Mouse (Mus musculus): ENCODE results near the gene Gm20388. TPM values are rescaled to one million over a fixed set of nuclear protein-coding genes. Genes with fewer than 3 reads are reported as not detected.
"Not testable (repeated sequence)": the region's sequence is repeated elsewhere in the genome, so short reads cannot be mapped to it uniquely, and the experiment has no call there.

Gene Gm20388
- polyA plus RNA-seq, 1 experiment from 2014 or later = 3.6 TPM

GRCm38 (mm10) chr8:120667561-120668373, 757.1 kb downstream of the Gm20388 start, which contains the start of the genes Gm27021 and Cox4i1:
TSS of gene Gm27021 (minus strand) at chr8:120668079.
TSS of gene Cox4i1 (plus strand) at chr8:120668222.
- Histone ChIP-seq H3K9me3 (no peaks in the 10 kb centered on the region), H3K27ac (replicated peaks) (peak within 1 kb of the TSS; percentile 93), H3K36me3 (replicated peaks) (peaks cover 59% of the 10 kb centered on the region), H3K27me3 (replicated peaks; ENCODE audit: low read depth, poor library complexity, severe bottlenecking) (no peaks in the 10 kb centered on the region), H3K4me1 (peaks cover 61% of the 10 kb centered on the region), H3K4me3 (peak within 1 kb of the TSS; percentile 99)
- under 1% methylated on average over 105 of the region's 105 CpGs for WGBS
- peak; percentile 99 for DNase-seq (ENCODE audit: low spot score)

GRCm38 (mm10) chr8:120668374-120668905, 757.8 kb downstream of the Gm20388 start, which contains the start of gene Emc8:
TSS of gene Emc8 (minus strand) at chr8:120668573.
- Histone ChIP-seq H3K4me3 (peak within 1 kb of the TSS; percentile 99), H3K36me3 (replicated peaks) (peaks cover 59% of the 10 kb centered on the region), H3K27me3 (replicated peaks; ENCODE audit: low read depth, poor library complexity, severe bottlenecking) (no peaks in the 10 kb centered on the region), H3K9me3 (no peaks in the 10 kb centered on the region), H3K27ac (replicated peaks) (peak within 1 kb of the TSS; percentile 93), H3K4me1 (peaks cover 61% of the 10 kb centered on the region)
- DNase-seq (ENCODE audit: low spot score) = no peak
- 1% methylated on average over 51 of the region's 51 CpGs for WGBS

GRCm38 (mm10) chr8:120671775-120672174, 761.1 kb downstream of the Gm20388 start:
- peaks cover 34% of the 10 kb centered on the region for H3K4me1 ChIP-seq
- H3K27me3 ChIP-seq (replicated peaks; ENCODE audit: low read depth, poor library complexity, severe bottlenecking) = no peaks in the 10 kb centered on the region
- 46% methylated on average over 6 of the region's 6 CpGs for WGBS
- no peaks in the 10 kb centered on the region for H3K9me3 ChIP-seq
- H3K36me3 ChIP-seq (replicated peaks) = peaks cover 57% of the 10 kb centered on the region
- no peak overlapping the region for H3K4me3 ChIP-seq
- H3K27ac ChIP-seq (replicated peaks) = no peak overlapping the region
- peak; percentile 21 for DNase-seq (ENCODE audit: low spot score)

- Histone ChIP-seq H3K27ac (replicated peaks) (no peak overlapping the region), H3K27me3 (replicated peaks; ENCODE audit: low read depth, poor library complexity, severe bottlenecking) (no peaks in the 10 kb centered on the region), H3K9me3 (no peaks in the 10 kb centered on the region), H3K4me1 (peaks cover 30% of the 10 kb centered on the region), H3K4me3 (no peak overlapping the region), H3K36me3 (replicated peaks) (peaks cover 57% of the 10 kb centered on the region)
- WGBS = 93% methylated on average over 16 of the region's 16 CpGs
- DNase-seq (ENCODE audit: low spot score) = no peak
Observed at GRCm38 (mm10) chr8:120672626-120673229, 762.1 kb downstream of the Gm20388 start.

- Histone ChIP-seq H3K9me3 (no peaks in the 10 kb centered on the region), H3K4me1 (peaks cover 30% of the 10 kb centered on the region), H3K36me3 (replicated peaks) (peaks cover 57% of the 10 kb centered on the region), H3K27ac (replicated peaks) (no peak overlapping the region), H3K4me3 (no peak overlapping the region), H3K27me3 (replicated peaks; ENCODE audit: low read depth, poor library complexity, severe bottlenecking) (no peaks in the 10 kb centered on the region)
- 93% methylated on average over 7 of the region's 7 CpGs for WGBS
- no peak for DNase-seq (ENCODE audit: low spot score)
Observed at GRCm38 (mm10) chr8:120673298-120673697, 762.7 kb downstream of the Gm20388 start.

GRCm38 (mm10) chr8:120675718-120676117, 765.1 kb downstream of the Gm20388 start:
- H3K27me3 ChIP-seq (replicated peaks; ENCODE audit: low read depth, poor library complexity, severe bottlenecking) = 0 out of 2 replicates have a peak, but pooled peaks cover 6% of the 10 kb centered on the region
- H3K4me1 ChIP-seq = peaks cover 16% of the 10 kb centered on the region
- no peak overlapping the region for H3K4me3 ChIP-seq
- peaks cover 45% of the 10 kb centered on the region for H3K36me3 ChIP-seq (replicated peaks)
- 71% methylated on average over 8 of the region's 8 CpGs for WGBS
- H3K9me3 ChIP-seq = no peaks in the 10 kb centered on the region
- no peak overlapping the region for H3K27ac ChIP-seq (replicated peaks)
- no peak for DNase-seq (ENCODE audit: low spot score)

GRCm38 (mm10) chr8:120678447-120678846, 767.8 kb downstream of the Gm20388 start:
- Histone ChIP-seq H3K9me3 (no peaks in the 10 kb centered on the region), H3K4me1 (peaks cover 4% of the 10 kb centered on the region; the same call in 1 of the 2 replicates), H3K4me3 (no peak overlapping the region), H3K27ac (replicated peaks) (no peak overlapping the region), H3K36me3 (replicated peaks) (peaks cover 18% of the 10 kb centered on the region), H3K27me3 (replicated peaks; ENCODE audit: low read depth, poor library complexity, severe bottlenecking) (peaks cover 17% of the 10 kb centered on the region)
- whole genome bisulfite sequencing = 13% methylated on average over 10 of the region's 10 CpGs
- DNase-seq (ENCODE audit: low spot score) = peak; percentile 86

- WGBS = 75% methylated on average over 11 of the region's 11 CpGs
Observed at GRCm38 (mm10) chr8:120679629-120680387, 769.2 kb downstream of the Gm20388 start.

GRCm38 (mm10) chr8:120680405-120680804, 769.8 kb downstream of the Gm20388 start:
- not testable (repeated sequence) for H3K27ac ChIP-seq (replicated peaks); H3K9me3 ChIP-seq; H3K4me3 ChIP-seq; H3K36me3 ChIP-seq (replicated peaks)
- H3K27me3 ChIP-seq (replicated peaks; ENCODE audit: low read depth, poor library complexity, severe bottlenecking) = peaks cover 23% of the 10 kb centered on the region
- WGBS = 63% methylated on average over 7 of the region's 7 CpGs
- peaks cover 19% of the 10 kb centered on the region for H3K4me1 ChIP-seq
- peak; percentile 52 for DNase-seq (ENCODE audit: low spot score)

More at GRCm38 (mm10) chr8:120679629-120680387, 769.2 kb downstream of the Gm20388 start:
- no peak for DNase-seq (ENCODE audit: low spot score)
- Histone ChIP-seq H3K4me1 (peaks cover 13% of the 10 kb centered on the region), H3K4me3 (no peak overlapping the region), H3K9me3 (no peaks in the 10 kb centered on the region), H3K27me3 (replicated peaks; ENCODE audit: low read depth, poor library complexity, severe bottlenecking) (peaks cover 23% of the 10 kb centered on the region), H3K27ac (replicated peaks) (no peak overlapping the region), H3K36me3 (replicated peaks) (peaks cover 9% of the 10 kb centered on the region)

GRCm38 (mm10) chr8:120681113-120681512, 770.5 kb downstream of the Gm20388 start:
- H3K36me3 ChIP-seq (replicated peaks) = no peaks in the 10 kb centered on the region
- H3K4me1 ChIP-seq = peaks cover 26% of the 10 kb centered on the region
- peaks cover 26% of the 10 kb centered on the region for H3K27me3 ChIP-seq (replicated peaks; ENCODE audit: low read depth, poor library complexity, severe bottlenecking)
- H3K27ac ChIP-seq (replicated peaks) = no peak overlapping the region
- no peak overlapping the region for H3K4me3 ChIP-seq
- WGBS = 84% methylated on average over 10 of the region's 10 CpGs
- no peaks in the 10 kb centered on the region for H3K9me3 ChIP-seq
- DNase-seq (ENCODE audit: low spot score) = no peak

GRCm38 (mm10) chr8:120683602-120684001, 773.0 kb downstream of the Gm20388 start:
- no peaks in the 10 kb centered on the region for H3K9me3 ChIP-seq
- no peaks in the 10 kb centered on the region for H3K36me3 ChIP-seq (replicated peaks)
- peaks cover 42% of the 10 kb centered on the region for H3K27me3 ChIP-seq (replicated peaks; ENCODE audit: low read depth, poor library complexity, severe bottlenecking)
- no peak overlapping the region for H3K4me3 ChIP-seq
- H3K27ac ChIP-seq (replicated peaks) = no peak overlapping the region
- 14% methylated on average over 10 of the region's 10 CpGs for WGBS
- DNase-seq (ENCODE audit: low spot score) = peak; percentile 77
- peaks cover 27% of the 10 kb centered on the region for H3K4me1 ChIP-seq

GRCm38 (mm10) chr8:120684082-120684481, 773.4 kb downstream of the Gm20388 start:
- Histone ChIP-seq H3K27me3 (replicated peaks; ENCODE audit: low read depth, poor library complexity, severe bottlenecking) (peaks cover 45% of the 10 kb centered on the region), H3K36me3 (replicated peaks) (no peaks in the 10 kb centered on the region), H3K4me3 (no peak overlapping the region), H3K9me3 (no peaks in the 10 kb centered on the region), H3K4me1 (peaks cover 24% of the 10 kb centered on the region), H3K27ac (replicated peaks) (no peak overlapping the region)
- WGBS = 60% methylated on average over 5 of the region's 5 CpGs
- DNase-seq (ENCODE audit: low spot score) = no peak

Measured in embryonic facial prominence, embryonic 10.5 days (tissue).